Mouse (Mus musculus): ENCODE data around the gene Bcl2l11. TPM values are rescaled to one million over a fixed set of nuclear protein-coding genes. Genes with fewer than 3 reads are reported as not detected.

Bcl2l11 gene
- total RNA-seq, 2 experiments from 2014 or later = 28.0 to 51.3 TPM

DNA sequence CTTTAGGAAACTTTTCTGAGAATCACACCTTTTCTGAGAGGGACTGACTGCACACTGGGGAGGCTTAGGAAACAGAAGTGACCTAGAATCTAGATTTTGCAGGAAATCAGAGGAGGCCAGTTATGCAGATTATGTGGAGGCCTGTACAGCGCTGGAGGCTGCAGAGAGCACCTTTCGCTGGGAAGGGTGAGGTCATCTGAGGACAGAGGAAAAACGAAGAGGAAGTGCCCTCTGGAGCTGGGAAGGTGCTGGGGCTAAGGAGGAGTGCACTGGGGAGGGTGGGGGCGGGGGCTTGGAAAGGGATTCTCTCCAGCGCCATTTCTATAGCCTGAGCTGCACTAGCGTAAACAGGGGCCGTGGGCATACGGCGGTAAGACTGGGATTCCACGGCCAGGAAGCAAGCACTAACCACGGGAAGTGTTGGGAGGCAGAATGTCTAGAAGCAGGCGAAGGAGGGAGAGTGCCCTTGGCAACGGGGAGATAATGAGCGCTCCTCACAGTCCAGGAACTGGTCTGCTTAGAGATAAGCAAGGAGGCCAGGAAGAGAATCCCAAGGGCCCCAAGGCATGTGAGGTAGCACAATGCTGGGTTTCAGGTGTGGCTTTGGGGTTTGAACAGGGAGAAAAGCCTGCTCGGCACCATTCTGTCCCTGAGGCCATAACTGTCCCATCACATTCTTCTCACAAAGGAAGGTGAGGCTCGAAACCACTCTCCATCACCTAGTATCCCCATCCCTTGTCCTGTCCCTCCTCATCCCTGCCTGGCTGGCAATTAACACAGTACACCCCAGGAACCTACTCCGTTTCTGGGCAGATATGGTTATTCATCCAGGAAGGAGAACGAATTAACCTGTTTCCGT, 85.4 kb downstream of the Bcl2l11 start:
- DNase-seq = no peak

DNA sequence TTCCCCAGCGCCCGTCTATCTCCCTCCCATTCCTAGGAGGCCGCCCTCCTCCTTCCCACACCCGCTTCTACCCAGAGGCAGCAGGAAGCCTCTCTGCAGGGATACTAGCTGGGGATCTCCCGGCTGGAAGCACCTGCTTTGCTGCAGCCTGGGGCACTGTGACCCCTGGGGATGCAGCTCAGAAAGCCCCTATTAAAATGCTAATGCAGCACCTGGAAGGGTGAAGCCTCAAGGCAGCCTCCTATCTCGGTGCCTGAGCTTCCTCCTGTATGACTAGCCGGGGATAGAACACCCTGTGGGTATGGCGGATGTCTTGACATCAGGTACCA, 86.0 kb downstream of the Bcl2l11 start:
- no peak for DNase-seq

Data from adrenal gland, postnatal 36 days (tissue).